Mouse (Mus musculus) MEL (cell line): ENCODE measurements around the gene Tuba3a. TPM values are rescaled to one million over a fixed set of nuclear protein-coding genes. Genes with fewer than 3 reads are reported as not detected.
"Not testable (repeated sequence)": the region's sequence is repeated elsewhere in the genome, so short reads cannot be mapped to it uniquely, and the experiment has no call there.

Experiments
- DNase-seq: peaks from one replicate; pipeline ENCODE4 v3.0.0; 2011; ENCODE audit warnings: low read depth, low spot score
- H3K27ac ChIP-seq: 2 replicates; pipeline ENCODE4 v1.5.1; 2012; ENCODE audit warnings: low read depth, mild to moderate bottlenecking, control low read depth, low read length, moderate library complexity; ENCODE audit not compliant: control insufficient read depth
- H3K27me3 ChIP-seq, 2 experiments: fragments of 150-350 bp in 1 of 2; sonication (generic) in 1 of 2; 2 replicates each; pipeline ENCODE4 v1.6.1; 2012; ENCODE audit warnings: low read length in 2 of 2, mild to moderate bottlenecking in 2 of 2, improper control_type of control experiment in 1 of 2, moderate library complexity in 1 of 2; ENCODE audit not compliant: insufficient read depth in 2 of 2, control insufficient read depth in 1 of 2
- H3K36me3 ChIP-seq, 2 experiments: 2 replicates each; pipeline ENCODE4 v1.6.1; 2012 to 2014; ENCODE audit warnings: low read length in 2 of 2, improper control_type of control experiment in 1 of 2, inconsistent platforms in 1 of 2, mild to moderate bottlenecking in 1 of 2; ENCODE audit not compliant: insufficient read depth in 2 of 2, control insufficient read depth in 1 of 2
- H3K4me1 ChIP-seq, 2 experiments: fragments of 150-350 bp in 1 of 2; sonication (generic) in 1 of 2; 2 replicates each; pipeline ENCODE4 v1.6.1; 2012; ENCODE audit warnings: low read length in 2 of 2, improper control_type of control experiment in 1 of 2, mild to moderate bottlenecking in 1 of 2; ENCODE audit not compliant: insufficient read depth in 2 of 2, control insufficient read depth in 1 of 2
- H3K4me3 ChIP-seq, 2 experiments: fragments of 150-350 bp in 1 of 2; sonication (generic) in 1 of 2; 2 replicates each; pipeline ENCODE4 v1.5.1; 2012; ENCODE audit warnings: low read depth in 2 of 2, low read length in 2 of 2, mild to moderate bottlenecking in 2 of 2, moderate library complexity in 2 of 2, control low read depth in 1 of 2, improper control_type of control experiment in 1 of 2; ENCODE audit not compliant: control insufficient read depth in 1 of 2, insufficient read depth in 1 of 2
- H3K79me2 ChIP-seq: 2 replicates; pipeline ENCODE4 v1.6.1; 2012; ENCODE audit warnings: mild to moderate bottlenecking, low read length, moderate library complexity; ENCODE audit not compliant: control insufficient read depth, poor library complexity, insufficient read depth
- H3K9ac ChIP-seq: 2 replicates; pipeline ENCODE4 v1.6.1; 2012; ENCODE audit warnings: low read depth, mild to moderate bottlenecking, control low read depth, low read length, moderate library complexity; ENCODE audit not compliant: control insufficient read depth, poor library complexity, severe bottlenecking
- H3K9me3 ChIP-seq: fragments of 150-350 bp; sonication (generic); replicated peaks from 2 replicates; pipeline ENCODE4 v1.6.1; 2012; ENCODE audit warnings: mild to moderate bottlenecking, low read length, improper control_type of control experiment, moderate library complexity; ENCODE audit not compliant: insufficient read depth
- BHLHE40 ChIP-seq: IDR thresholded peaks from 2 replicates; pipeline ENCODE4 v1.6.1; 2012; ENCODE audit warnings: low read depth, mild to moderate bottlenecking, inconsistent platforms, low read length, improper control_type of control experiment, borderline replicate concordance
- CHD1 ChIP-seq: IDR thresholded peaks from 2 replicates; pipeline ENCODE4 v1.6.1; 2012; ENCODE audit warnings: low read depth, mild to moderate bottlenecking, inconsistent platforms, low read length, improper control_type of control experiment
- JUND ChIP-seq: IDR thresholded peaks from 2 replicates; pipeline ENCODE4 v1.6.1; 2011; ENCODE audit warnings: low read depth, mild to moderate bottlenecking, improper control_type of control experiment, low read length
- MAZ ChIP-seq: IDR thresholded peaks from 2 replicates; pipeline ENCODE4 v1.6.1; 2012; ENCODE audit warnings: low read depth, mild to moderate bottlenecking, inconsistent platforms, low read length, improper control_type of control experiment
- MEF2A ChIP-seq: IDR thresholded peaks from 2 replicates; pipeline ENCODE4 v1.6.1; 2014; ENCODE audit warnings: low read depth, mild to moderate bottlenecking, inconsistent platforms, low read length, improper control_type of control experiment; ENCODE audit not compliant: poor library complexity, insufficient replicate concordance, severe bottlenecking; ENCODE audit errors: extremely low read depth
- MYB ChIP-seq: IDR thresholded peaks from 2 replicates; pipeline ENCODE4 v1.6.1; 2011; ENCODE audit warnings: mild to moderate bottlenecking, low read depth, low read length, improper control_type of control experiment
- MYC ChIP-seq: IDR thresholded peaks from 2 replicates; pipeline ENCODE4 v1.6.1; 2011; ENCODE audit warnings: low read depth, mild to moderate bottlenecking, low read length, improper control_type of control experiment, moderate library complexity
- NELFE ChIP-seq: IDR thresholded peaks from 2 replicates; pipeline ENCODE4 v1.6.1; 2011; ENCODE audit warnings: low read depth, low read length, improper control_type of control experiment
- NRF1 ChIP-seq: IDR thresholded peaks from 2 replicates; pipeline ENCODE4 v1.6.1; 2014; ENCODE audit warnings: low read depth, mild to moderate bottlenecking, inconsistent platforms, low read length, improper control_type of control experiment, moderate library complexity; ENCODE audit not compliant: poor library complexity, insufficient read depth, severe bottlenecking
- RAD21 ChIP-seq: IDR thresholded peaks from 2 replicates; pipeline ENCODE4 v1.6.1; 2011; ENCODE audit warnings: mild to moderate bottlenecking, low read depth, low read length, improper control_type of control experiment
- RCOR1 ChIP-seq: IDR thresholded peaks from 2 replicates; pipeline ENCODE4 v1.6.1; 2012; ENCODE audit warnings: low read depth, mild to moderate bottlenecking, inconsistent platforms, low read length, improper control_type of control experiment
- TBP ChIP-seq: IDR thresholded peaks from 2 replicates; pipeline ENCODE4 v1.8.0; 2011; ENCODE audit warnings: low read depth, low read length, improper control_type of control experiment
- USF1 ChIP-seq: IDR thresholded peaks from 2 replicates; pipeline ENCODE4 v1.6.1; 2014; ENCODE audit warnings: low read depth, mild to moderate bottlenecking, inconsistent platforms, low read length, improper control_type of control experiment, moderate library complexity
- USF2 ChIP-seq, 2 experiments: IDR thresholded peaks; 2 replicates each; pipeline ENCODE4 v1.6.1; 2011 to 2012; ENCODE audit warnings: improper control_type of control experiment in 2 of 2, low read length in 2 of 2, borderline replicate concordance in 1 of 2, inconsistent platforms in 1 of 2, low read depth in 1 of 2, mild to moderate bottlenecking in 1 of 2; ENCODE audit not compliant: insufficient read depth in 1 of 2
- ZKSCAN1 ChIP-seq: IDR thresholded peaks from 2 replicates; pipeline ENCODE4 v1.6.1; 2012; ENCODE audit warnings: low read depth, mild to moderate bottlenecking, inconsistent platforms, low read length, improper control_type of control experiment, moderate library complexity
- ZNF384 ChIP-seq: IDR thresholded peaks from 2 replicates; pipeline ENCODE4 v1.6.1; 2012; ENCODE audit warnings: low read depth, mild to moderate bottlenecking, inconsistent platforms, low read length, improper control_type of control experiment
- polyA plus RNA-seq, 2 experiments: library from polyadenylated mRNA; stranded (reverse) in 1 of 2; unstranded in 1 of 2; fragments of >175 nt in 1 of 2; fragments of >200 nt in 1 of 2; gene quantifications; 2 replicates each; pipeline versions ENCODE4 v1.2.1 to v1.2.4; 2012; ENCODE audit warnings: low replicate concordance in 2 of 2, low read depth in 1 of 2; ENCODE audit not compliant: insufficient read length in 2 of 2, insufficient read depth in 1 of 2, missing spikeins in 1 of 2
- total RNA-seq: library from RNA; depleted of rRNA; stranded (reverse); fragments of 300-350 nt; gene quantifications from 2 replicates; pipeline ENCODE4 v1.2.3, GENCODE M21; 2012

The Tuba3a gene
- total and polyA plus RNA-seq, 3 experiments = 0.06 TPM; not detected in 2

GRCm38 (mm10) chr6:125304408-125304807 is 18.6 kb upstream of the Tuba3a start:
- not testable (repeated sequence) for H3K27ac ChIP-seq, H3K27me3 ChIP-seq, H3K9me3 ChIP-seq, H3K4me3 ChIP-seq, H3K9ac ChIP-seq, DNase-seq, H3K4me1 ChIP-seq, H3K79me2 ChIP-seq, H3K36me3 ChIP-seq

GRCm38 (mm10) chr6:125303242-125303641 is 17.4 kb upstream of the Tuba3a start:
- DNase-seq = no peak
- Histone ChIP-seq H3K4me3 (no peak overlapping the region), H3K27ac (no peak overlapping the region), H3K27me3 (peaks cover 0 to 3% of the 10 kb centered on the region in 2 experiments; a peak in 2 of 4 replicates), H3K36me3 (no peaks in the 10 kb centered on the region), H3K79me2 (no peaks in the 10 kb centered on the region), H3K9ac (no peak overlapping the region), H3K9me3 (no peaks in the 10 kb centered on the region), H3K4me1 (no peaks in the 10 kb centered on the region)
- no peak for TF ChIP-seq JUND
- TF ChIP-seq MYC = no peak
- TF ChIP-seq ZKSCAN1 = no peak
- no peak for TF ChIP-seq USF2 (IDR thresholded peaks at IDR 0.05; ENCODE audit: borderline replicate concordance in 1 of 2, insufficient read depth in 1 of 2, low read depth in 1 of 2, low read length in 2 of 2)
- TF ChIP-seq USF1 = no peak
- TF ChIP-seq NRF1 = no peak
- TF ChIP-seq BHLHE40 = no peak
- TF ChIP-seq RCOR1 = no peak
- TF ChIP-seq NELFE = no peak
- TF ChIP-seq TBP = no peak
- no peak for TF ChIP-seq MEF2A
- no peak for TF ChIP-seq MYB
- TF ChIP-seq CHD1 = no peak
- TF ChIP-seq MAZ = no peak
- TF ChIP-seq ZNF384 = no peak
- TF ChIP-seq RAD21 = no peak
